Mouse (Mus musculus) midbrain, embryonic 11.5 days (tissue): ENCODE measurements at regions not wholly inside any gene's neighbourhood (a gene's known extent, or its start where the extent isn't known, plus 50 kb on each side); places are given as distances from the start of the nearest gene placed in this dataset.

ENCODE experiments used
- ATAC-seq: fragments of 200-750 bp; cut with Nextera tagmentation; 2 replicates; pipeline ENCODE4 v1.8.0; 2017; ENCODE audit warnings: moderate TSS enrichment, moderate library complexity; ENCODE audit not compliant: low FRiP score
- DNase-seq: peaks from one replicate; pipeline ENCODE4 v3.0.0; 2015; ENCODE audit warnings: low spot score; ENCODE audit errors: missing footprints
- H3K27ac ChIP-seq: fragments of 300-500 bp; sonication (generic); 2 replicates; pipeline ENCODE4 v1.5.1; 2014; ENCODE audit warnings: low read depth, low read length
- H3K27me3 ChIP-seq: fragments of 300-500 bp; sonication (generic); 2 replicates; pipeline ENCODE4 v1.6.1; 2014; ENCODE audit warnings: mild to moderate bottlenecking, low read length, moderate library complexity, mixed read lengths; ENCODE audit not compliant: control insufficient read depth, insufficient read depth
- H3K36me3 ChIP-seq: fragments of 300-500 bp; sonication (generic); 2 replicates; pipeline ENCODE4 v1.6.1; 2014; ENCODE audit warnings: mild to moderate bottlenecking, low read length, moderate library complexity, mixed read lengths; ENCODE audit not compliant: control insufficient read depth, insufficient read depth
- H3K4me1 ChIP-seq: fragments of 300-500 bp; sonication (generic); 2 replicates; pipeline ENCODE4 v1.6.1; 2014; ENCODE audit warnings: low read length; ENCODE audit not compliant: control insufficient read depth, insufficient read depth
- H3K4me2 ChIP-seq: fragments of 300-500 bp; sonication (generic); 2 replicates; pipeline ENCODE4 v1.6.1; 2014; ENCODE audit warnings: mild to moderate bottlenecking, moderate library complexity
- H3K4me3 ChIP-seq: fragments of 300-500 bp; sonication (generic); 2 replicates; pipeline ENCODE4 v1.5.1; 2014; ENCODE audit warnings: low read depth, low read length
- H3K9ac ChIP-seq: fragments of 300-500 bp; sonication (generic); 2 replicates; pipeline ENCODE4 v1.6.1; 2014; ENCODE audit warnings: low read length
- H3K9me3 ChIP-seq: fragments of 300-500 bp; sonication (generic); 2 replicates; pipeline ENCODE4 v1.6.1; 2016; ENCODE audit warnings: low read length; ENCODE audit not compliant: control insufficient read depth
- WGBS: fragments of 180-500 bp; shearing (Covaris S2); extraction: QIAGEN DNeasy Blood & Tissue Kit; methylation state at CpG from one replicate; pipeline ENCODE4 v1.1.7; 2014; 5-methylcytosine and 5-hydroxymethylcytosine counted together

DNA sequence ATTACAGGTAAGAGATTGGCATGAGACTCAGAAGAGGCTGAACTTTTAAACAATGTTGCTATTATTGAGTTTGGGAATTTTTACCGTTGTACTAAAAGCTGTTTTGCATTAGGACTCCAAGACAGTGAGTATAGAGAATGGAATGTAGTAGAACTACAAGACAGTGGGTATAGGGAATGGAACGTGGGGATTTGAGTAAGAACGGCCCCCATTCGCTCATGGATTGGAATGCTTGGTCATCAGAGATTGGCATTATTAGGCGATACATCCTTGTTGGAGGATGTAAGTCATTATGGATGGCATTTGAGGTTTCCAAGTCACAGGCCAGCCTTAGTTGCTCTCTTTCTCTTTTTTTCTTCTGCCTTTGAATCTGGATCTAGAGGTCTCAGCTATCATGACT lies 324.0 kb upstream of the 2610001J05Rik start:
- Histone ChIP-seq H3K36me3 (no peaks in the 10 kb centered on the region), H3K4me2 (no peak overlapping the region), H3K9me3 (no peaks in the 10 kb centered on the region), H3K4me3 (no peak overlapping the region), H3K4me1 (no peaks in the 10 kb centered on the region), H3K9ac (no peak overlapping the region), H3K27me3 (no peaks in the 10 kb centered on the region), H3K27ac (no peak overlapping the region)
- 89% methylated on average over 5 of the region's 5 CpGs for WGBS
- DNase-seq (no peak), ATAC-seq (no peak)

DNA sequence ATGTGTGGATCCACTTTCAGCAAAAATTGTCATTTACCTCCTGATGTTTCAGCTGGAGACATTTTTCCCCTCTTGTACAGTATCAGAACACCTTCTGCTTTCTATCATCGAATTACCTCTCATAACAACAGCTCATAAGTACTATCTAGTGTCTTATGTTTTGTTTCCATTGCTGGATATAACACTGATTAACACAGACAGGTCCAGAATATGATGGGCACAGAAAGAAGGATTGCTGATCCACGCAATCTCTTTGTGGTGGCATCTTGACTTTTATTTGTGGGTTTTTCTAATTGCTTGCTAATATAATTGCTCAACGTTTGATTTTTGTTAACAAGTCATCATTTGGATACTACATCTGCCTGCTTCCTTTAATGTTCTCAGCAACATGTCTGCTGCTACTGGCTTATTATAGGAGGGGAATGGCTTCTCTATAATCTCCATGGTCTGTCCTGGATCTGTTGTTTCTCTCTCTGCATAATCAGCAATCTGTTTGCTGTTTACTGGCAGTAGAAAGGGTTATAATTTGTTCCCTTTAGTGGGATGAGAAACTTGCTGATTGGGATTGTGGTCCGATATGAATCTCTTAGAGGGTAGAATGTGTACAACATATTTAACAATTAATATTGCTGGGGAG lies 320.2 kb upstream of the 2610001J05Rik start:
- Histone ChIP-seq H3K36me3 (no peaks in the 10 kb centered on the region), H3K27ac (no peak overlapping the region), H3K4me3 (no peak overlapping the region), H3K9me3 (no peaks in the 10 kb centered on the region), H3K9ac (no peak overlapping the region), H3K4me1 (no peaks in the 10 kb centered on the region), H3K4me2 (no peak overlapping the region), H3K27me3 (no peaks in the 10 kb centered on the region)
- DNase-seq, result no peak
- WGBS, result 83% methylated on average over 4 of the region's 4 CpGs
- no peak for ATAC-seq

DNA sequence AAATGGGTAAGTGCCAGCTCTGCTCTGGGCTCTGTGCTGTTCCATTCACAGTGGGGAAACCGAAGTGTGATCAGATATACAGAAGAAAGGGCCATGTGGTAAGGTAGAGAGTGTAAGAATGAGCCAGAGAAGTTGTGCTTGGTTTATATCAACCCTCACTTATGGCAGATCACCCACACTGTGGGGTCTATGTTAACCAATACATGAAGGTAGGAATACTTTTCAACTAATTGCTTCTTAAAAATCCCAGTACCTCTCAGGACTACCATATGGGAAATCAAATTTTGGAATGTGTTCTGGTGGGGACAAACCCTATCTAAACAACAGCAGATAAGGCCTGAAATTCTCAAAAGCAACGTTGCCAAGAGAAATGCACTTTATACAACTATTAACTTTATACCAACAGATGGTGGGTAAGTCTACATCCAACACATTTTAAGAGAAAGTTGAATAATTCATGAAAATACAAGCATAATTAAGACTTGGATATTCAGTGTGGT lies 314.7 kb upstream of the 2610001J05Rik start:
- Histone ChIP-seq H3K9me3 (no peaks in the 10 kb centered on the region), H3K4me2 (no peak overlapping the region), H3K4me1 (no peaks in the 10 kb centered on the region), H3K9ac (no peak overlapping the region), H3K4me3 (no peak overlapping the region), H3K27ac (no peak overlapping the region), H3K27me3 (no peaks in the 10 kb centered on the region), H3K36me3 (no peaks in the 10 kb centered on the region)
- DNase-seq (no peak), ATAC-seq (no peak)
- 77% methylated on average over 2 of the region's 2 CpGs for WGBS

DNA sequence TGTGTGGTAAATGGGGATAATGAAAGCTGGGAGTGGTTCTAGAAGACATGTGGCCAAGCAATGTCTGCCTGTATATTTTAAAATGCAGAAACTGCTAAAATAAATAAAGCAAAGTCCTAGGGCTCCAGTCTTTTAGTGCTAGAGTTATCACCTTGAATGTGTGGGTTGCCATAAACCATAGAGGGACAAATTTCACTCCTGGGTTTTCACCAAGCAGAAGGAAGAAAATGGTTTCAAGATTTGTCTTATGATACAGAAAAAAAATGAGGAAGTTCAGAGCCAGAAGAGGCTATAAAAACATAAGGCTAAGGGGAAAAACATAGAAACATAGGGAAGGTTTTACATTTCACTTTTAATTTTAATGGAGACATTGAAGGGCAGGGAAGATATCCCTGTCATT lies 276.1 kb upstream of the 2610001J05Rik start:
- Histone ChIP-seq H3K27ac (no peak overlapping the region), H3K36me3 (no peaks in the 10 kb centered on the region), H3K9me3 (no peaks in the 10 kb centered on the region), H3K4me3 (no peak overlapping the region), H3K27me3 (no peaks in the 10 kb centered on the region), H3K4me1 (no peaks in the 10 kb centered on the region), H3K4me2 (no peak overlapping the region), H3K9ac (no peak overlapping the region)
- ATAC-seq, result no peak
- DNase-seq, result no peak

DNA sequence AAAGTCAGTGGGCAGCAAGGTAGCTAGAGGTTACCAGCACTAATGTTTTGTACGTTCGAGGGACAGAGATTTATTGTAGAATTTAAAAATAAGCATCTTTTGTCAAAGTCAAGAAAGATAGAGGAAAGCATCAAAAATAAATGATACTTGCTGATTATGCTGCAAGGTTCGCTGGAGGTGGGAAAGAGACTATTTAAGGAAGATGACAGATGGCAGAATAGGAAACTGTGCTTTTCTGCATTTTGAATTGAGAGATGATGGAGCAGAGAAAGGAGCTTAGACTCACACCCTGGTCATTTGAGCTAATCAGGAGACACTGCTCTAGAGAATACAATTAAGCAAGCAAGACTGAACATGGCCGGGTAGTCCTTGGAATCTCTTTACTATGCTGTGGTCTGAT lies 275.1 kb upstream of the 2610001J05Rik start:
- no peak overlapping the region for H3K9ac ChIP-seq
- no peak overlapping the region for H3K4me3 ChIP-seq
- no peak overlapping the region for H3K4me2 ChIP-seq
- H3K36me3 ChIP-seq, result no peaks in the 10 kb centered on the region
- ATAC-seq (no peak), DNase-seq (no peak)
- no peaks in the 10 kb centered on the region for H3K9me3 ChIP-seq
- 86% methylated on average over 4 of the region's 4 CpGs for WGBS
- H3K27ac ChIP-seq, result no peak overlapping the region
- no peaks in the 10 kb centered on the region for H3K27me3 ChIP-seq
- no peaks in the 10 kb centered on the region for H3K4me1 ChIP-seq

DNA sequence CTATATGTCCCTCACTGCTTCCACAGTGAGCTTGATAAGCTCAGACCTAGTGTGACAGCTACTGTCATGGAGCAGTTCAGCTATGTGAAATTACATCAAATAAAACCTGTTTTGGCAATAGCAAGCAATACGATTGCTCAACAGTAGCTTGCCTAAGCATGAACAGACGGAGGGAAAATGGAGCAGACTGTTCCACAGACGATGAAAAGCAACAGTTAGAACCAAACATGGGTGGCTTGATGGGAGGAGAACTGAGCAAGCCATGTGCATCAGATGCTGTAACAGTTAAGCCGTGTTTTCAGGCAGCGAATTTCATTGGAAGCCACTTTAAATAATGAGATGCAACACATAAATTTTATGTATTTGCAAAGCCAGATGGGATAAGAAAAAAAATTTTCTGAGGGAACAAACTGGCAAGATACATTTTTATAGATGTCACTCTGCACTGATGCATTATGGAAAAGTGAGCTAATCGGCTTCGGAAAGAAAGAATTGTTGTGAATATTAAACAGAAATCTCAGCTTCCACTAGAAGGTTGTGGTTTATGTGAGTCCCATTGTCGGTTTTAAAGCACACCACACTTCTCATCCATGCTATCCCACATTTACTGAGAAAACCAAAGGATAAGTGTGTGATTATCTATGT lies 270.9 kb upstream of the 2610001J05Rik start:
- Histone ChIP-seq H3K9ac (no peak overlapping the region), H3K4me2 (no peak overlapping the region), H3K9me3 (no peaks in the 10 kb centered on the region), H3K27ac (no peak overlapping the region), H3K36me3 (no peaks in the 10 kb centered on the region), H3K4me3 (no peak overlapping the region), H3K27me3 (no peaks in the 10 kb centered on the region), H3K4me1 (no peaks in the 10 kb centered on the region)
- ATAC-seq, result no peak
- DNase-seq, result no peak
- WGBS, result 90% methylated on average over 8 of the region's 8 CpGs

DNA sequence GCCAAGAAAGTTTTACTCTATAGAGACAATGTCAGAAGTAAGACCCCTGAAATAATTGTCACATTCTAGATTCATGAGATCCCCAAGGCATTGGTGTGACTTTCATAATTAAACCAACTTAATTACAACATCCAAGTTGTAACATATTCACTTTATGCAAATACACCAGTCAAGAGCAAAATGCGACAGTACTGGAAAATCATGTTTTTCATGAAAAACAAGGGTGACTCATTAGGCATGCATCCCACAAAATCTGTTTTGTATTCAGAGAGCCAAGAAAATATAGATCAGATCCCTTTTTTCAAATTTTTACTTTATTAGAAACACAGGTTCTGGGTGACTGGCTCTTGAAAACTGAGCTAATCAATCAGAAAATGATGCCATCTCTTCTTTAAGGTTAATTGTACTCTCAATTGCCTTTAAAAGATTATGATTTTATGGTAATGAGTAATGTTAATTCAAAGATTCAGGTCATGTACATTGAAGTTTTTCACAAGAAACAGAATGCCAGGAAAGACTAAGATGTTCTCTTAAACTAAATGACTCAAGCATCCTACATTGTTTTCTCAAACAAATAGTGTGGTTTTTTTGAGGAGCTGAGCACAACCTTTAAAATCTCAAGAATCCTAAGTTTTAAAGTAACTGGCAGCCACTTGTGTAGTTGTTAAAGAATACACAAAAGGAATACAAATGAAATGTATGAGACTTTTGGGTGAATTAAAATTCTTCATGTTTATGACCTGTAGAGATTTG lies 259.2 kb upstream of the 2610001J05Rik start:
- no peak overlapping the region for H3K4me3 ChIP-seq
- DNase-seq, result no peak
- ATAC-seq, result no peak
- H3K27me3 ChIP-seq, result no peaks in the 10 kb centered on the region
- H3K4me1 ChIP-seq, result no peaks in the 10 kb centered on the region
- H3K9me3 ChIP-seq, result no peaks in the 10 kb centered on the region
- H3K36me3 ChIP-seq, result no peaks in the 10 kb centered on the region
- no peak overlapping the region for H3K27ac ChIP-seq
- no peak overlapping the region for H3K4me2 ChIP-seq
- H3K9ac ChIP-seq, result no peak overlapping the region
- 89% methylated on average over 1 of the region's 1 CpGs for WGBS

DNA sequence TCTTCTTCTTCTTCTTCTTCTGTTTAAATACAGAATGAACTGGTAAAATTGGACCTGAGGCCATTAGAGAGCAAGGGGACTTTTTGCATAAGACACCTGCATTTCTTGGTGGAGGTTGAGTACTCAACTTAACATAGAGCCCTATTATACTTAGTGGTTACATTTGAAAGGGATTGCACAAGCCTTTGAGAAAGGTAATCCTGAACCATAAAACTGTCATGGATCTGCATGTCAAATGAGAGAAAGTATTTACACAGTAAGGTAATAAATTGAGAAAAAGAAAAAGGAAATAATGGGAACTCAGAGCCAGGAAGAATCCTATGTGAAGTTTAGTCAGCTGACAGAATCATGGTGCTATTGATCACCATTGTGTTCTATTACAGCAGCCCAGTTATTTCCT lies 258.1 kb upstream of the 2610001J05Rik start:
- no peak for ATAC-seq
- H3K4me2 ChIP-seq, result no peak overlapping the region
- H3K4me1 ChIP-seq, result no peaks in the 10 kb centered on the region
- H3K9ac ChIP-seq, result no peak overlapping the region
- no peaks in the 10 kb centered on the region for H3K9me3 ChIP-seq
- H3K27me3 ChIP-seq, result no peaks in the 10 kb centered on the region
- no peaks in the 10 kb centered on the region for H3K36me3 ChIP-seq
- H3K4me3 ChIP-seq, result no peak overlapping the region
- no peak for DNase-seq
- no peak overlapping the region for H3K27ac ChIP-seq

DNA sequence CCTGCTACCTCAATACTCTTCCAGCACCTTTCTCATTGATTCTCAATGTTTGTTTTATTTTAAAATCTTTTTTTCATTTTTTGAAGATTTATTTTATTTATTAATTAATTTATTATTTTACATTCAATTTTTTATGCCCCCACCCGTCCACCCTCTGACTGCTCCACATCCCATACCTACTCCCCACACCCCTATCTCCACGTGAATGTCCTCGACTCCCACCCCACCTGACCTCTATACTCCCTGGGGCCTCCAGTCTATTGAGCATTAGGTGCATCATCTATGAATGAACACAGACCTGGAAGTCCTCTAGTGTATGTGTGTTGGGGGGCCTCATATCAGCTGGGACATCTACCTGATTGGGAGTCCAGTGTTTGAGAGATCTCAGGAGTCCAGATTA lies 251.0 kb upstream of the 2610001J05Rik start:
- Histone ChIP-seq H3K27ac (no peak overlapping the region), H3K27me3 (no peaks in the 10 kb centered on the region), H3K36me3 (no peaks in the 10 kb centered on the region), H3K9me3 (no peaks in the 10 kb centered on the region), H3K9ac (no peak overlapping the region), H3K4me3 (no peak overlapping the region), H3K4me1 (no peaks in the 10 kb centered on the region), H3K4me2 (no peak overlapping the region)
- DNase-seq (no peak), ATAC-seq (no peak)
- 80% methylated on average over 3 of the region's 3 CpGs for WGBS
